Mouse (Mus musculus) liver, embryonic 11.5 days (tissue): Measurements from ENCODE around the gene Rc3h1. TPM values are rescaled to one million over a fixed set of nuclear protein-coding genes. Genes with fewer than 3 reads are reported as not detected.
"Not testable (repeated sequence)": the region's sequence is repeated elsewhere in the genome, so short reads cannot be mapped to it uniquely, and the experiment has no call there.

ENCODE experiments used
- ATAC-seq: fragments of 200-750 bp; cut with Nextera tagmentation; replicated peaks from 2 replicates; pipeline ENCODE4 v1.8.0; 2017; ENCODE audit warnings: moderate number of reproducible peaks, mild to moderate bottlenecking, moderate TSS enrichment, moderate library complexity; ENCODE audit not compliant: low FRiP score
- DNase-seq: peaks from one replicate; pipeline ENCODE4 v3.0.0-alpha.2; 2017; ENCODE audit warnings: low spot score
- H3K27ac ChIP-seq: fragments of 300-500 bp; sonication (generic); 2 replicates; pipeline ENCODE4 v1.5.1; 2014; ENCODE audit warnings: mild to moderate bottlenecking, low read depth, low read length, control low read depth
- H3K27me3 ChIP-seq: fragments of 300-500 bp; sonication (generic); replicated peaks from 2 replicates; pipeline ENCODE4 v1.6.1; 2014; ENCODE audit warnings: low read length, mixed read lengths; ENCODE audit not compliant: control insufficient read depth, insufficient read depth
- H3K36me3 ChIP-seq: fragments of 300-500 bp; sonication (generic); 2 replicates; pipeline ENCODE4 v1.6.1; 2014; ENCODE audit warnings: mild to moderate bottlenecking, low read length, moderate library complexity, mixed read lengths; ENCODE audit not compliant: control insufficient read depth, insufficient read depth
- H3K4me1 ChIP-seq: fragments of 300-500 bp; sonication (generic); replicated peaks from 2 replicates; pipeline ENCODE4 v1.6.1; 2014; ENCODE audit warnings: low read length, mixed read lengths; ENCODE audit not compliant: control insufficient read depth, insufficient read depth
- H3K4me2 ChIP-seq: fragments of 300-500 bp; sonication (generic); 2 replicates; pipeline ENCODE4 v1.6.1; 2014; ENCODE audit warnings: mild to moderate bottlenecking, control low read depth, moderate library complexity
- H3K4me3 ChIP-seq: fragments of 300-500 bp; sonication (generic); 2 replicates; pipeline ENCODE4 v1.5.1; 2014; ENCODE audit warnings: low read depth, low read length, control low read depth
- H3K9ac ChIP-seq: fragments of 300-500 bp; sonication (generic); 2 replicates; pipeline ENCODE4 v1.6.1; 2014; ENCODE audit warnings: low read depth, low read length, control low read depth
- H3K9me3 ChIP-seq: fragments of 300-500 bp; sonication (generic); 2 replicates; pipeline ENCODE4 v1.6.1; 2016; ENCODE audit warnings: low read length, inconsistent platforms, mixed read lengths; ENCODE audit not compliant: control insufficient read depth
- WGBS: fragments of 180-500 bp; shearing (Covaris S2); extraction: QIAGEN DNeasy Blood & Tissue Kit; methylation state at CpG from one replicate; pipeline ENCODE4 v1.1.7; 2014; 5-methylcytosine and 5-hydroxymethylcytosine counted together
- polyA plus RNA-seq: library from polyadenylated mRNA; unstranded; fragments of >200 nt; fragmentation: Nextera tagmentation; extraction: Ambion mirVana; gene quantifications from 2 replicates; pipeline ENCODE4 v1.2.1, GENCODE M21; 2014

Rc3h1 gene
- polyA plus RNA-seq, 1 experiment from 2014 or later: 5.6 TPM

GRCm38 (mm10) chr1:160881378-160881777, 24.8 kb upstream of the Rc3h1 start:
- not testable (repeated sequence) for H3K27ac ChIP-seq, H3K9ac ChIP-seq, H3K9me3 ChIP-seq, H3K4me2 ChIP-seq, H3K36me3 ChIP-seq, DNase-seq, ATAC-seq, H3K4me3 ChIP-seq, H3K27me3 ChIP-seq, H3K4me1 ChIP-seq
- 50% methylated on average over 1 of the region's 1 CpGs for WGBS

GRCm38 (mm10) chr1:160881968-160882367, 24.2 kb upstream of the Rc3h1 start:
- no peak for DNase-seq
- ATAC-seq: no peak
- Histone ChIP-seq H3K9me3 (no peaks in the 10 kb centered on the region), H3K4me3 (no peak overlapping the region), H3K4me2 (no peak overlapping the region), H3K27ac (no peak overlapping the region), H3K27me3 (no peaks in the 10 kb centered on the region), H3K4me1 (no peaks in the 10 kb centered on the region), H3K36me3 (no peaks in the 10 kb centered on the region), H3K9ac (no peak overlapping the region)
- 74% methylated on average over 3 of the region's 3 CpGs for WGBS

GRCm38 (mm10) chr1:160884273-160884672, 21.9 kb upstream of the Rc3h1 start:
- H3K36me3 ChIP-seq: no peaks in the 10 kb centered on the region
- H3K27me3 ChIP-seq: no peaks in the 10 kb centered on the region
- no peak overlapping the region for H3K4me3 ChIP-seq
- H3K4me1 ChIP-seq: no peaks in the 10 kb centered on the region
- H3K9ac ChIP-seq: no peak overlapping the region
- no peaks in the 10 kb centered on the region for H3K9me3 ChIP-seq
- no peak overlapping the region for H3K27ac ChIP-seq
- DNase-seq: no peak
- WGBS: 75% methylated on average over 3 of the region's 3 CpGs
- no peak overlapping the region for H3K4me2 ChIP-seq
- ATAC-seq: no peak

GRCm38 (mm10) chr1:160884993-160885392, 21.2 kb upstream of the Rc3h1 start:
- Histone ChIP-seq H3K27me3 (no peaks in the 10 kb centered on the region), H3K4me3 (no peak overlapping the region), H3K27ac (no peak overlapping the region), H3K4me2 (no peak overlapping the region), H3K9me3 (no peaks in the 10 kb centered on the region), H3K9ac (no peak overlapping the region), H3K36me3 (no peaks in the 10 kb centered on the region), H3K4me1 (no peaks in the 10 kb centered on the region)
- no peak for ATAC-seq
- no peak for DNase-seq
- WGBS: 49% methylated on average over 2 of the region's 2 CpGs

- no peaks in the 10 kb centered on the region for H3K4me1 ChIP-seq
- no peak overlapping the region for H3K4me2 ChIP-seq
- H3K36me3 ChIP-seq: no peaks in the 10 kb centered on the region
- H3K27ac ChIP-seq: no peak overlapping the region
- 0 out of 2 replicates have a peak, but pooled peaks have one; percentile 39 for ATAC-seq
- no peak overlapping the region for H3K4me3 ChIP-seq
- H3K9ac ChIP-seq: no peak overlapping the region
- H3K27me3 ChIP-seq: no peaks in the 10 kb centered on the region
- no peak for DNase-seq
- 53% methylated on average over 10 of the region's 10 CpGs for WGBS
- H3K9me3 ChIP-seq: no peaks in the 10 kb centered on the region
Observed at GRCm38 (mm10) chr1:160899701-160900100, 6.5 kb upstream of the Rc3h1 start.

- Histone ChIP-seq H3K4me1 (peaks cover 3% of the 10 kb centered on the region; the same call in 1 of the 2 replicates), H3K36me3 (no peaks in the 10 kb centered on the region), H3K27ac (no peak overlapping the region), H3K9ac (no peak overlapping the region), H3K4me3 (no peak overlapping the region), H3K9me3 (no peaks in the 10 kb centered on the region), H3K4me2 (no peak overlapping the region), H3K27me3 (no peaks in the 10 kb centered on the region)
- ATAC-seq (no peak), DNase-seq (no peak)
- WGBS: 23% methylated on average over 4 of the region's 4 CpGs
Observed at GRCm38 (mm10) chr1:160904047-160904446, 2.2 kb upstream of the Rc3h1 start.

GRCm38 (mm10) chr1:160906558-160907481, 602 bp downstream of the Rc3h1 start:
- H3K4me1 ChIP-seq: peaks cover 8% of the 10 kb centered on the region; the same call in 1 of the 2 replicates
- DNase-seq (peak; percentile 45), ATAC-seq (peak; percentile 70)
- H3K4me2 ChIP-seq: peak overlapping the region; percentile 76
- H3K9ac ChIP-seq: peak overlapping the region; percentile 98
- WGBS: under 1% methylated on average over 62 of the region's 67 CpGs
- peak overlapping the region; percentile 98 for H3K4me3 ChIP-seq
- no peaks in the 10 kb centered on the region for H3K27me3 ChIP-seq
- H3K27ac ChIP-seq: peak overlapping the region; percentile 85
- H3K9me3 ChIP-seq: no peaks in the 10 kb centered on the region
- H3K36me3 ChIP-seq: no peaks in the 10 kb centered on the region

GRCm38 (mm10) chr1:160910176-160910575, 4.0 kb downstream of the Rc3h1 start:
- Histone ChIP-seq H3K4me3 (no peak overlapping the region), H3K36me3 (no peaks in the 10 kb centered on the region), H3K27me3 (no peaks in the 10 kb centered on the region), H3K9me3 (no peaks in the 10 kb centered on the region), H3K9ac (no peak overlapping the region), H3K4me1 (peaks cover 8% of the 10 kb centered on the region; the same call in 1 of the 2 replicates), H3K4me2 (no peak overlapping the region), H3K27ac (no peak overlapping the region)
- 78% methylated on average over 1 of the region's 1 CpGs for WGBS
- ATAC-seq (no peak), DNase-seq (no peak)

- Histone ChIP-seq H3K36me3 (no peaks in the 10 kb centered on the region), H3K27me3 (no peaks in the 10 kb centered on the region), H3K9ac (no peak overlapping the region), H3K4me2 (no peak overlapping the region), H3K4me3 (no peak overlapping the region), H3K4me1 (peaks cover 8% of the 10 kb centered on the region; the same call in 1 of the 2 replicates), H3K27ac (no peak overlapping the region), H3K9me3 (no peaks in the 10 kb centered on the region)
- WGBS: 80% methylated on average over 1 of the region's 1 CpGs
- ATAC-seq: no peak
- no peak for DNase-seq
Observed at GRCm38 (mm10) chr1:160910812-160911211, 4.6 kb downstream of the Rc3h1 start.
